Mouse (Mus musculus): ENCODE results near the gene A130010J15Rik. TPM values are rescaled to one million over a fixed set of nuclear protein-coding genes. Genes with fewer than 3 reads are reported as not detected.

A130010J15Rik gene
- 10.8 TPM for polyA plus RNA-seq (2017; shearing (Covaris generic))

GRCm38 (mm10) chr1:193167746-193168145, at the start of gene A130010J15Rik:
TSS of gene A130010J15Rik (plus strand) at chr1:193168046.

DNA sequence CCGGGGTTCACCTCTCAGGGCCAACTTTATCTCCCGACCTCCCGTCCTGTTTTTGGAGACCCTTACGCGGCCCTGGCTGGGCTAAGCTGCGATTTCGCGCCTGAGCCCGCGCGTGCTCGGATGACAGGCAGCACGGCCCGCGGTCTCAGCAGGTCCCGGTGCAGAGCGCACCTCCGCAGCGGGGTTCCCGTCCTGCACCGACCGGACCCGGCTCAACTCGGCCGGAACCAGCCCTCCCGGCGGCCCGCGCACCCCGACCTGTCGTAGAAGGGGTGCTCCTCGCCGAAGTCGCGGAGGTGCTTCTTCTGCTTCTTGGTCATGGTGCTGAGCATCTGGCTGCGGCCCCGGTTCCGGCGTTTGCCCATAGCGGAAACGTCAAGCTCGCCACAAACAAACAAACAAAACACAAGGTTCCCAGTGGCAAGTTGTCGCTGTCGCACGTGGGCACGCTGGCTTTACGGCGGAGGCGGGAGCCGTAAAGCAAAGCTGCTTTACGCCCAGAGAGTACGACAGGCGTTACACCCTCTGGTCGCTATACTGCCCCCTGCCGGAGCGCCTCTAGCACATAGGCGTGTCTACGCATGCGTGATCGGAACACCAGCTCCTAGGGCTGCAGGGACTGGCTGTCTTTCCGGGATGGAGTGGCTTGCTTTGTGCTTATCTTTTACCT, 37.9 kb upstream of the A130010J15Rik start, which contains the start of gene Diexf:
Gene Diexf (minus strand): TSS at position 487 of the 670 bp plus-strand sequence.

DNA sequence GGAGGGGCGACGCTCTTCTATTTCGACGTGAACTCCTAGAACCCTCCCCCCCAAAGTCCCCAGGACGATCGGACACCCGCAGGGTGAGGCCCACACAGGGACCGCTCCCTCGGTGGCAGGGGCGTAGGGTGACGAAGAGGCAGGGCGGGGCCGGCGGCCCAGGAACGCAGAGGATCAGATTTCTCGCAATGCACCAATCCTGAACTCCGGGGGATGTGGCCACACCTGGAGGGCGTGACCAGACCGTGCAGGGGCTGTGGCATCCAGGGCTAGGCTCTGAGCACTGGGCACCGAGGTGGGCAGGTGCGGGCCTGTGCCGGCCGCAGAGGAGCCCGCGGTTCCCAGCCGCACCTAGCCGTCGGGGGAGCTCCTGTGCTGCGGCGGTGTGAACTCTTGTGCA, 15.0 kb upstream of the A130010J15Rik start, which contains the start of gene Irf6:
Gene Irf6 (plus strand): TSS at position 240 of the 400 bp plus-strand sequence.

GRCm38 (mm10) chr1:193201383-193201778, 33.5 kb downstream of the A130010J15Rik start, which contains the start of gene Traf3ip3:
TSS of gene Traf3ip3 (minus strand) at chr1:193201703.

DNA sequence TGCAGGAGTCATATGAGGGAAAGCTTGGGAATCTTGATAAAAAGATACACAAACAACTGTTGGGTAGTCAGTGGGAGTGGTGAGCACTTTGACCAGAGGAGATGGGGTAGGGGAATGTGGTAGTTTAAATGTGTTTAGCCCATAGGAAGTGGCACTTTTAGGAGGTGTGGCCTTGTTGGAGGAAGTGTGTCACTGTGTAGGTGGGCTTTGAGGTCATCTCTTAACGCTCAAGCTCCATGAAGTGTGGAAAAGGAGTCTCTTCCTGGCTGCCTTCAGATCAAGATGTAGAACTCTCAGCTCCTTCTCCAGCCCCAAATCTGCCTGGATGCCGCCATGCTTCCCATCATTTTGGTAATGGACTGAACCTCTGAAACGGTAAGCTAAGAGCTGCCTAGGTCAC, 39.7 kb downstream of the A130010J15Rik start, which contains the start of gene Lamb3:
Gene Lamb3 (plus strand): TSS at position 197 of the 400 bp plus-strand sequence.

Other genes with a start within 250 kb of the A130010J15Rik start
- gene Syt14, start 132.3 kb upstream of the A130010J15Rik start, polyA plus RNA-seq (2017; shearing (Covaris generic)) = 0.26 TPM
- 8.0 TPM for gene Diexf, start 37.8 kb upstream of the A130010J15Rik start, polyA plus RNA-seq (2017; shearing (Covaris generic))
- 19.9 TPM for gene Irf6, start 14.9 kb upstream of the A130010J15Rik start, polyA plus RNA-seq (2017; shearing (Covaris generic))
- gene Traf3ip3, start 33.7 kb downstream of the A130010J15Rik start, polyA plus RNA-seq (2017; shearing (Covaris generic)) = 636 TPM
- gene Lamb3, start 39.7 kb downstream of the A130010J15Rik start, polyA plus RNA-seq (2017; shearing (Covaris generic)) = 28.6 TPM
- 159 TPM for gene Hsd11b1, start 96.0 kb downstream of the A130010J15Rik start, polyA plus RNA-seq (2017; shearing (Covaris generic))
- gene G0s2, start 105.2 kb downstream of the A130010J15Rik start, polyA plus RNA-seq (2017; shearing (Covaris generic)) = 4.2 TPM
- gene Camk1g, start 202.3 kb downstream of the A130010J15Rik start, polyA plus RNA-seq (2017; shearing (Covaris generic)) = not detected